Mouse (Mus musculus) thymus, adult 2 months (tissue): ENCODE results near the gene 2900026A02Rik. TPM values are rescaled to one million over a fixed set of nuclear protein-coding genes. Genes with fewer than 3 reads are reported as not detected.

Experiments used
- DNase-seq: peaks from one replicate; pipeline ENCODE4 v3.0.0; 2021
- H3K27ac ChIP-seq: fragments of 200-500 bp; 2 replicates; pipeline ENCODE4 v1.5.1; 2012; ENCODE audit warnings: low read length, control low read depth; ENCODE audit not compliant: control insufficient read depth, insufficient read depth
- H3K27me3 ChIP-seq: fragments of 200-500 bp; 2 replicates; pipeline ENCODE4 v1.6.1; 2012; ENCODE audit warnings: mild to moderate bottlenecking, low read length, moderate library complexity, mixed read lengths; ENCODE audit not compliant: control insufficient read depth, insufficient read depth
- H3K36me3 ChIP-seq: fragments of 200-500 bp; 2 replicates; pipeline ENCODE4 v1.6.1; 2012; ENCODE audit warnings: mild to moderate bottlenecking, low read length, moderate library complexity; ENCODE audit not compliant: control insufficient read depth, insufficient read depth
- H3K4me1 ChIP-seq: fragments of 200-500 bp; replicated peaks from 2 replicates; pipeline ENCODE4 v1.6.1; 2012; ENCODE audit warnings: low read length; ENCODE audit not compliant: control insufficient read depth, insufficient read depth
- H3K4me3 ChIP-seq: fragments of 200-500 bp; 2 replicates; pipeline ENCODE4 v1.5.1; 2012; ENCODE audit warnings: mild to moderate bottlenecking, low read length, control low read depth, moderate library complexity; ENCODE audit not compliant: control insufficient read depth, insufficient read depth
- CTCF ChIP-seq: fragments of 200-500 bp; IDR thresholded peaks from 2 replicates; pipeline ENCODE4 v1.5.1; 2012; ENCODE audit warnings: mild to moderate bottlenecking, control low read depth, low read length, moderate library complexity, borderline replicate concordance; ENCODE audit not compliant: control insufficient read depth, poor library complexity, insufficient read depth; ENCODE audit errors: extremely low read depth
- POLR2A ChIP-seq: fragments of 200-500 bp; IDR thresholded peaks from 2 replicates; pipeline ENCODE4 v1.6.1; 2012; ENCODE audit warnings: mild to moderate bottlenecking, low read length, control low read depth, moderate library complexity; ENCODE audit not compliant: control insufficient read depth, poor library complexity, insufficient read depth; ENCODE audit errors: extremely low read depth
- WGBS: fragments of 180-500 bp; shearing (Covaris S2); methylation state at CpG from one replicate; pipeline ENCODE4 v1.1.7; 2018; 5-methylcytosine and 5-hydroxymethylcytosine counted together
- polyA plus RNA-seq: library from polyadenylated mRNA; depleted of rRNA; stranded (reverse); fragments of >200 nt; gene quantifications from 2 replicates; pipeline ENCODE4 v1.2.3, GENCODE M21; 2012; rRNA removed

The 2900026A02Rik gene
- 6.9 and 7.8 TPM in 2 replicates for polyA plus RNA-seq

DNA sequence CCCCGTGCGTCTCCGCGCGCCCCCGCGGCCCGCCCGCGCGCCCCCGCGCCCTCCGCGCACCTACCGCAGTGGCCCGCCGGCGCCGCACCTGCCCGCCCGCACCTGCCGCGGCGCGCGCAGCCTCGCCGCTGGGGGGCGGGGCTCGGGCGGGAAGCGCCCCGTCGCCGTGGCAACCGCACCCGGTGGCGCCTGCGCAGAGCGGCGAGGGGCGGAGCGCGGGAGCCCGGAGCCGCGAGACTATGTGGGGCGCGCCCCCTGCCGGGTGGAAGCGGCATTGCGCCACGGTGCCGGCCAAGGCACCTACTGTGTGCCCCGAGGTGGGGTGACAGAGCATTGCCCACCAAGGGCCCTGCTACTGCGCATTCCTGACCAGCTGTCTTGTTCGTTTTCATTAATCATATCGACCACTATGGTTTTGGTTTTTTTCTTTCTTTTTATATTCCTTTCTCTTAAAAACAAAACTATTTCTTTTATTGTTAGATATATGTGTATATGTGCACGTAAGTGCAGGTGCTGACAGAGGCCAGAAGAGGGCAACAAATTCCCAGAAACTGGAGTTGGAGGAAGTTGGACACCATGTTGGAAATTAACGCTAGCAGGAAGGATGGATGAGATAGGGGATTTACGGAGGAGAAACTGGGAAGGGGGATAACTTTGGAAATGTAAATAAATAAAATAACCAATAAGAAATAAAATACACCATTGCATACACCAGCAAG, at the start of gene 2900026A02Rik:
Gene 2900026A02Rik, minus strand, starts transcription at position 90 of the 719 bp plus-strand sequence.
- peak; percentile 33 for DNase-seq
- H3K4me3 ChIP-seq = peak within 1 kb of the TSS; percentile 22
- no peak within 1 kb of the TSS for H3K27ac ChIP-seq
- H3K4me1 ChIP-seq = peaks cover 5% of the 10 kb centered on the region
- TF ChIP-seq POLR2A (no peak), CTCF (peak; percentile 57; the same call in 1 of the 2 replicates)
- 13% methylated on average over 60 of the region's 62 CpGs for WGBS
- no peaks in the 10 kb centered on the region for H3K36me3 ChIP-seq
- H3K27me3 ChIP-seq = no peaks in the 10 kb centered on the region

DNA sequence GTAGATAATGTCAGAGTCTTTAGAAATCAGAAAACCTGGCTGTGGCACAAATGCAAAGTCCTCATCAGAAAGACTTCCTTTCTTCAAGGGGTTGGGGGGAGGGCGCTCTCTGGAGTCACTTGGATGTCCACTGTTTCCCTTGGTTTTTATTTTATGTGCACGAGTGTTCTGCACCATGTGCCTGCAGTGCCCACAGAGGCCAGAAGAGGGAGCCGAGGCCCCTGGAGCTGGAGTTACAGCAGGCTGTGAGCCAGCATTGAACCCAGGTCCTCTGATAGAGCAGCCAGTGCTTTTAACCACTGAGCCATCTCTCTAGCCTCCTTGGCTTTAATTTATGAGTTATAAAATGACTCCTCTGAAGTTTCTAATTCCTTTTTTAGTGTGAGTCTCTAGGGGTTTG, 49.0 kb upstream of the 2900026A02Rik start:
- Histone ChIP-seq H3K36me3 (no peaks in the 10 kb centered on the region), H3K4me1 (no peaks in the 10 kb centered on the region), H3K27me3 (no peaks in the 10 kb centered on the region), H3K4me3 (no peak overlapping the region), H3K27ac (no peak overlapping the region)
- no peak for DNase-seq
- TF ChIP-seq POLR2A = no peak
- WGBS = 88% methylated on average over 3 of the region's 3 CpGs

DNA sequence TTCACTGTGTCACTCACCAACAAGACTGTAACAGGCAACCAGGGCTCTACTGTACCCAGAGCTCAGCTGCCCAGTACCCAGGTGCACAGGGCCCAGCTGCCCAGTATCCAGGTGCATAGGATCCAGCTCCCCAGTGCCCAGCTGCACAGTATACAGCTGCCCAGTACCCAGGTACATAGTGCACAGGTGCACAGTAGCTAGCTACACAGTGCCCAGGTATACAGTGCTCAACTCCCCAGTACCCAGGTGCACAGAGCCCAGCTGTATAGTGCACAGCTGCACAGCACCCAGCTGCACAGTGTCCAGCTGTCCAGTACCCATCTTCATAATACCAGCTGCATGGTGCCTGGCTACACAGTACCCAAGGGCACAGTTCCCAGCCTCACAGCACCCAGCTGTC, 47.2 kb upstream of the 2900026A02Rik start:
- Histone ChIP-seq H3K36me3 (no peaks in the 10 kb centered on the region), H3K4me3 (no peak overlapping the region), H3K27ac (no peak overlapping the region), H3K27me3 (no peaks in the 10 kb centered on the region), H3K4me1 (no peaks in the 10 kb centered on the region)
- no peak for DNase-seq
- TF ChIP-seq POLR2A (no peak), CTCF (no peak)

DNA sequence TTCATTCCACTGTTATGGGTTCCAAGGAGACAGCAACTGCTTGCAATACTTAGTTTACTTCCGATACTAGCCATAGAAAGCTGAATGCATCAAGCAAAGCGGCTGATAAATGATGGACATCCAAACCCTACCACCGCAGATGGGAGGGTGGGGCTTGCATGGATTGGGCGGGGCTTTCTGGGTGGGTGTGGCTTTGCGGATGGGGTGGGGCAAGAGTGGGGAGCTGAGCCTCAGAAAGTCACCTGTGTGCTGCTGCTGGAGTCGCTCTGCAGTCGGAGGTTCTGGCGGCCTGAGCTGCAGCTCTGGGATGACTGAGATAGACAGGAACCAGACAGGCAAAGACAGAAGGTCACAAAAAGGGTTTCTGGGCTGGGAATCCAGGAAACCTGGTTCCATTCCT, 44.6 kb upstream of the 2900026A02Rik start:
- DNase-seq = no peak
- TF ChIP-seq POLR2A = no peak
- no peak for TF ChIP-seq CTCF
- H3K36me3 ChIP-seq = no peaks in the 10 kb centered on the region
- H3K4me1 ChIP-seq = no peaks in the 10 kb centered on the region
- no peaks in the 10 kb centered on the region for H3K27me3 ChIP-seq
- no peak overlapping the region for H3K4me3 ChIP-seq
- WGBS = 97% methylated on average over 8 of the region's 8 CpGs
- no peak overlapping the region for H3K27ac ChIP-seq

DNA sequence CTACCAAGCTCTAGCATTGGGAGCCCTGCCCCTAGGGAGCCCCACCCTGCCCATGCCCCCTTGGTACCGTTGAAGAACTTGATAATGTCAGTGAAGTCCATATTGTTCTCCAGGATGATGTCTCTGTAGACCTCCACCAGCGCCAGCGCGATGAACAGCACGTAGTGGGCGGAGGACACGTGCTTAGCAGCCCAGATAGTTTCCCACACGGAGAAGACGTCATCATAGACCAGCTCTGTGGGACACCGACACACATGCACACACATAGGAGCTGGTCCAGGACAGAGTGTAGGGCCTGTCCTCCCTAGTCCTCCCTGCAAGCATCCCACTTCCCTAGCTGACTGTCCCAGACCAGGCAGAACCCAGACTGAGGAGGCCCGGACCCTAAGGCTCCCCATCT, 29.8 kb upstream of the 2900026A02Rik start:
- no peaks in the 10 kb centered on the region for H3K36me3 ChIP-seq
- H3K27ac ChIP-seq = no peak overlapping the region
- 97% methylated on average over 11 of the region's 11 CpGs for WGBS
- DNase-seq = no peak
- no peaks in the 10 kb centered on the region for H3K27me3 ChIP-seq
- H3K4me1 ChIP-seq = no peaks in the 10 kb centered on the region
- no peak overlapping the region for H3K4me3 ChIP-seq
- TF ChIP-seq POLR2A (no peak), CTCF (no peak)

DNA sequence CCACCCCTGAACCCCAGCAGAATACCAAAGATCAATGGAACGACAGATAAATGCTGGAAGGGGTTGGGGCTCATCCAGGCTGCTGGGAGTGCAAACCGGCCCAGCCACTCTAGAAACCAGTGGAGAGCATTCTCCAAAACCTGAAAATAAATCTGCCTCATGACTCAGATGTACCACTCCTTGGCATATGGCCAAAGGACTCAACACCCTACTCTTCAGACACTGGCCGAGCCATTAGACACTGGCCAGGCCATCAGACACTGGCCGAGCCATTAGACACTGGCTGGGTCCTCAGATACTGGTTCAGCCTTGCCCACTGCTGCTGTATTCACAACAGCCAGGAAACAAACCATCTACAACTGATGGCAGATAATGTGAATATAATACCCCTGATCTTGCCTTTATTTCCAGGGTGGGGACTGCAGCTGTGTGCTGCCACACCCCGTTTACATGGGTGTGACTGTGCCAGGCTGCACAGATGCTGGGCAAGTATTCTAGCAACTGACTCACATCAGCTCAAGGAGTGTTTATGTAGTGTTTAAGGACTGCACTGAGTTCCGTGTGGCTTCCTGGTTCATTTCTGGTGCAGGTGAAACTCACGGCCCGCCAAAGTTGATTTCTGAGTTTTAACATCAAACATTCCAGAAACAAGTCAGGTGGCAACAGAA, 28.4 kb upstream of the 2900026A02Rik start:
- H3K4me3 ChIP-seq = no peak overlapping the region
- 93% methylated on average over 8 of the region's 8 CpGs for WGBS
- no peaks in the 10 kb centered on the region for H3K36me3 ChIP-seq
- H3K27me3 ChIP-seq = no peaks in the 10 kb centered on the region
- DNase-seq = no peak
- TF ChIP-seq POLR2A (no peak), CTCF (no peak)
- H3K27ac ChIP-seq = no peak overlapping the region
- H3K4me1 ChIP-seq = no peaks in the 10 kb centered on the region

DNA sequence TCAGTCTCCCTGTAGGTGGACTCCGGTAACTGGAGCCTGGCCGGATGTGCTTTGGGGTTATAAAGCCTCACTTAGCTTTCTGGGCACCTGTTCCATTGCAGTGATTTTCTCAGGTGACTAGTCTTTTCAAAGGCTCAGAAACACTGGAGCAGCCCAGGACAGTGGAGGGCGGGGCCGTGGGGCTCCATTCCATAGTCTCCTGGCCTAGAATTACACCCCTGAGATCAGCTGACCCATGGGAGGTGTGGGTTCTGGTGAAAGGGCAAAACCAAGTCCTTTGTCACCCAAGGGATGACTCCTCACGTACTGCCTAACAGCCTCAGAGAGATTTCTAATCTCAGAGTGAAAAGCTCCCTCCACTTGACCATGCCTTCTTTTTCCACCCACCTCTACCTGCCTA, 9.2 kb upstream of the 2900026A02Rik start:
- Histone ChIP-seq H3K4me3 (no peak overlapping the region), H3K27me3 (no peaks in the 10 kb centered on the region), H3K36me3 (no peaks in the 10 kb centered on the region), H3K27ac (no peak overlapping the region), H3K4me1 (no peaks in the 10 kb centered on the region)
- TF ChIP-seq POLR2A = no peak
- no peak for TF ChIP-seq CTCF
- 87% methylated on average over 5 of the region's 5 CpGs for WGBS
- DNase-seq = no peak
